Mouse (Mus musculus) thymus, adult 2 months (tissue): ENCODE results near the gene Mrpl34. TPM values are rescaled to one million over a fixed set of nuclear protein-coding genes. Genes with fewer than 3 reads are reported as not detected.
A peak's percentile ranks its signal among the peaks of the same experiment; 100 is the strongest.

ENCODE experiments used
- DNase-seq: peaks from one replicate; pipeline ENCODE4 v3.0.0; 2021
- H3K27ac ChIP-seq: fragments of 200-500 bp; 2 replicates; pipeline ENCODE4 v1.5.1; 2012; ENCODE audit warnings: low read length, control low read depth; ENCODE audit not compliant: control insufficient read depth, insufficient read depth
- H3K27me3 ChIP-seq: fragments of 200-500 bp; 2 replicates; pipeline ENCODE4 v1.6.1; 2012; ENCODE audit warnings: mild to moderate bottlenecking, low read length, moderate library complexity, mixed read lengths; ENCODE audit not compliant: control insufficient read depth, insufficient read depth
- H3K36me3 ChIP-seq: fragments of 200-500 bp; 2 replicates; pipeline ENCODE4 v1.6.1; 2012; ENCODE audit warnings: mild to moderate bottlenecking, low read length, moderate library complexity; ENCODE audit not compliant: control insufficient read depth, insufficient read depth
- H3K4me1 ChIP-seq: fragments of 200-500 bp; replicated peaks from 2 replicates; pipeline ENCODE4 v1.6.1; 2012; ENCODE audit warnings: low read length; ENCODE audit not compliant: control insufficient read depth, insufficient read depth
- H3K4me3 ChIP-seq: fragments of 200-500 bp; 2 replicates; pipeline ENCODE4 v1.5.1; 2012; ENCODE audit warnings: mild to moderate bottlenecking, low read length, control low read depth, moderate library complexity; ENCODE audit not compliant: control insufficient read depth, insufficient read depth
- CTCF ChIP-seq: fragments of 200-500 bp; IDR thresholded peaks from 2 replicates; pipeline ENCODE4 v1.5.1; 2012; ENCODE audit warnings: mild to moderate bottlenecking, control low read depth, low read length, moderate library complexity, borderline replicate concordance; ENCODE audit not compliant: control insufficient read depth, poor library complexity, insufficient read depth; ENCODE audit errors: extremely low read depth
- POLR2A ChIP-seq: fragments of 200-500 bp; IDR thresholded peaks from 2 replicates; pipeline ENCODE4 v1.6.1; 2012; ENCODE audit warnings: mild to moderate bottlenecking, low read length, control low read depth, moderate library complexity; ENCODE audit not compliant: control insufficient read depth, poor library complexity, insufficient read depth; ENCODE audit errors: extremely low read depth
- WGBS: fragments of 180-500 bp; shearing (Covaris S2); methylation state at CpG from one replicate; pipeline ENCODE4 v1.1.7; 2018; 5-methylcytosine and 5-hydroxymethylcytosine counted together
- polyA plus RNA-seq: library from polyadenylated mRNA; depleted of rRNA; stranded (reverse); fragments of >200 nt; gene quantifications from 2 replicates; pipeline ENCODE4 v1.2.3, GENCODE M21; 2012

Gene Mrpl34
- polyA plus RNA-seq, 1 experiment: 125 TPM

GRCm38 (mm10) chr8:71468001-71468400 lies 3.2 kb downstream of the Mrpl34 start:
- no peak for DNase-seq
- Histone ChIP-seq H3K36me3 (peaks cover 11% of the 10 kb centered on the region), H3K27ac (no peak overlapping the region), H3K27me3 (no peaks in the 10 kb centered on the region), H3K4me1 (peaks cover 26% of the 10 kb centered on the region), H3K4me3 (no peak overlapping the region)
- TF ChIP-seq POLR2A: no peak
- no peak for TF ChIP-seq CTCF
- WGBS: 98% methylated on average over 1 of the region's 1 CpGs

DNA sequence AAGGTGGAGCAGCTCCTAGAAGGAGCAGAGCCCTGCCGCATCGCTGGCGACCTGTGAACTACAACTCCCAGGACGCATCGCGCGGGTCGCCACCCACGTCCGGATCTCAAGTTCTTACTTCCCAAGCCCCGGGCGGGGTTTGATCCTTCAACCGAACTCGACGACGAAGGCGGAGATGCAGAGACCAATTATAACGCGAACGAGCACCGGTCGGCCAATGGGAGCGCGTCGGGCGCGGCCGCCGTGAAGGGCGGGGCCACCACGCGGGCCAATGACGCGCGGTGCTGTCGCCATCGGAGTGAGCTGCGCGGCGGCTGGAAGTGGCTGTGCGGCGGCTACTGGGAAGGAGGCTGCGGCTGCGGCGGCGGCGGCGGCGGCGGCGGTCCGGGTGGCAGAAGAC lies 4.2 kb downstream of the Mrpl34 start, which contains the start of gene Dda1:
TSS of gene Dda1 (plus strand) at position 284 of the 400 bp plus-strand sequence.
- Histone ChIP-seq H3K4me3 (peak within 1 kb of the TSS; percentile 61), H3K36me3 (peaks cover 14% of the 10 kb centered on the region), H3K4me1 (peaks cover 23% of the 10 kb centered on the region), H3K27ac (no peak within 1 kb of the TSS), H3K27me3 (no peaks in the 10 kb centered on the region)
- under 1% methylated on average over 51 of the region's 52 CpGs for WGBS
- peak; percentile 96 for DNase-seq
- TF ChIP-seq CTCF (peak; percentile 59; the same call in 1 of the 2 replicates), POLR2A (peak; percentile 75)

- Histone ChIP-seq H3K27ac (no peak overlapping the region), H3K4me3 (peak overlapping the region; percentile 61), H3K27me3 (no peaks in the 10 kb centered on the region), H3K4me1 (peaks cover 18% of the 10 kb centered on the region), H3K36me3 (peaks cover 19% of the 10 kb centered on the region)
- DNase-seq: peak; percentile 66
- WGBS: under 1% methylated on average over 24 of the region's 24 CpGs
- TF ChIP-seq POLR2A (no peak), CTCF (no peak)
Observed at GRCm38 (mm10) chr8:71469411-71469810, 4.7 kb downstream of the Mrpl34 start.

- H3K36me3 ChIP-seq: peaks cover 19% of the 10 kb centered on the region
Observed at GRCm38 (mm10) chr8:71470146-71470912, 5.6 kb downstream of the Mrpl34 start.

GRCm38 (mm10) chr8:71470913-71471255 lies 6.1 kb downstream of the Mrpl34 start:
- Histone ChIP-seq H3K27me3 (no peaks in the 10 kb centered on the region), H3K36me3 (peaks cover 19% of the 10 kb centered on the region), H3K4me1 (peaks cover 20% of the 10 kb centered on the region), H3K27ac (no peak overlapping the region), H3K4me3 (no peak overlapping the region)
- DNase-seq: no peak
- WGBS: 95% methylated on average over 5 of the region's 5 CpGs
- TF ChIP-seq POLR2A: no peak
- TF ChIP-seq CTCF: no peak

More at GRCm38 (mm10) chr8:71470146-71470912, 5.6 kb downstream of the Mrpl34 start:
- no peak for TF ChIP-seq POLR2A
- no peak for TF ChIP-seq CTCF
- no peak overlapping the region for H3K27ac ChIP-seq
- peaks cover 17% of the 10 kb centered on the region for H3K4me1 ChIP-seq
- no peak for DNase-seq
- WGBS: 92% methylated on average over 3 of the region's 3 CpGs
- H3K27me3 ChIP-seq: no peaks in the 10 kb centered on the region
- H3K4me3 ChIP-seq: no peak overlapping the region

DNA sequence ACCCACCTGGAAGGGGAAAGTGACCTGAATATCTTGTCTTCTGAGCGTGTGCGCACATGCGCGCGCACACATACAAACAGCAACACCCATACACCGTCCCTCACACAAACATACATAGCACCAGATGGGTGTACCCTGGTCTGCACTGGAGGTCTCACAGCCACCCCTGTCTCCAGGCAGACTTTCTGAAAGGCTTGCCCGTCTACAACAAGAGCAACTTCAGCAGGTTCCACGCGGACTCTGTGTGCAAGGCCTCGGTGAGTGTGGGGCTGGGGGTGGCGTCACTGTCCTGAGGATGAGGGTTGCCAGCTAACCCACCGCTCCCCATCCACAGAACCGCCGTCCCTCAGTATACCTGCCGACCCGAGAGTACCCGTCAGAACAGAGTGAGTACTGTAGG lies 7.1 kb downstream of the Mrpl34 start:
- Histone ChIP-seq H3K4me1 (peaks cover 21% of the 10 kb centered on the region), H3K27ac (no peak overlapping the region), H3K4me3 (no peak overlapping the region), H3K36me3 (peaks cover 19% of the 10 kb centered on the region), H3K27me3 (no peaks in the 10 kb centered on the region)
- WGBS: 98% methylated on average over 17 of the region's 17 CpGs
- no peak for DNase-seq
- TF ChIP-seq CTCF (no peak), POLR2A (no peak)

- Histone ChIP-seq H3K4me1 (peaks cover 30% of the 10 kb centered on the region), H3K27me3 (no peaks in the 10 kb centered on the region), H3K27ac (no peak overlapping the region), H3K36me3 (peaks cover 19% of the 10 kb centered on the region), H3K4me3 (no peak overlapping the region)
- TF ChIP-seq POLR2A (no peak), CTCF (no peak)
- WGBS: 97% methylated on average over 8 of the region's 8 CpGs
- DNase-seq: no peak
Observed at GRCm38 (mm10) chr8:71472601-71473386, 8.0 kb downstream of the Mrpl34 start.
